Mouse (Mus musculus) forebrain, postnatal 0 days (tissue): ENCODE measurements around the gene Imp3. TPM values are rescaled to one million over a fixed set of nuclear protein-coding genes. Genes with fewer than 3 reads are reported as not detected.

Experiments
- ATAC-seq: fragments of 200-750 bp; cut with Nextera tagmentation; 2 replicates; pipeline ENCODE4 v1.8.0; 2017; ENCODE audit warnings: mild to moderate bottlenecking, moderate library complexity
- DNase-seq: peaks from one replicate; pipeline ENCODE4 v3.0.0-alpha.2; 2015
- H3K27ac ChIP-seq: fragments of 300-500 bp; sonication (generic); 2 replicates; pipeline ENCODE4 v1.5.1; 2014; ENCODE audit warnings: low read depth, mild to moderate bottlenecking, antibody characterized with exemption, low read length, moderate library complexity, mixed read lengths
- H3K27me3 ChIP-seq: fragments of 300-500 bp; sonication (generic); 2 replicates; pipeline ENCODE4 v1.6.1; 2014; ENCODE audit warnings: mild to moderate bottlenecking, low read length, mixed read lengths; ENCODE audit not compliant: insufficient read depth
- H3K36me3 ChIP-seq: fragments of 300-500 bp; sonication (generic); 2 replicates; pipeline ENCODE4 v1.6.1; 2014; ENCODE audit warnings: mild to moderate bottlenecking, moderate library complexity; ENCODE audit not compliant: insufficient read depth
- H3K4me1 ChIP-seq: fragments of 300-500 bp; sonication (generic); 2 replicates; pipeline ENCODE4 v1.6.1; 2014; ENCODE audit warnings: antibody characterized with exemption; ENCODE audit not compliant: insufficient read depth
- H3K4me2 ChIP-seq: fragments of 300-500 bp; sonication (generic); 2 replicates; pipeline ENCODE4 v1.6.1; 2014; ENCODE audit warnings: low read depth, mild to moderate bottlenecking, moderate library complexity
- H3K4me3 ChIP-seq: fragments of 300-500 bp; sonication (generic); 2 replicates; pipeline ENCODE4 v1.5.1; 2014; ENCODE audit warnings: low read depth, low read length, mixed read lengths
- H3K9ac ChIP-seq: fragments of 300-500 bp; sonication (generic); 2 replicates; pipeline ENCODE4 v1.6.1; 2014; ENCODE audit warnings: mild to moderate bottlenecking
- H3K9me3 ChIP-seq: fragments of 300-500 bp; sonication (generic); 2 replicates; pipeline ENCODE4 v1.6.1; 2016; ENCODE audit warnings: low read length
- CTCF ChIP-seq: sonication (generic); IDR thresholded peaks from 2 replicates; pipeline ENCODE4 v1.5.1; 2016; ENCODE audit warnings: antibody characterized with exemption, control low read depth, low read depth
- WGBS: fragments of 180-500 bp; shearing (Covaris S2); extraction: QIAGEN DNeasy Blood & Tissue Kit; methylation state at CpG from one replicate; pipeline ENCODE4 v1.1.7; 2014; 5-methylcytosine and 5-hydroxymethylcytosine counted together
- polyA plus RNA-seq: library from polyadenylated mRNA; unstranded; fragments of >200 nt; fragmentation: Nextera tagmentation; extraction: Ambion mirVana; gene quantifications from 2 replicates; pipeline ENCODE4 v1.2.1, GENCODE M21; 2015
- total RNA-seq: library from RNA; depleted of rRNA; stranded (reverse); fragments of >200 nt; gene quantifications from 2 replicates; pipeline ENCODE4 v1.2.3, GENCODE M21; 2014; rRNA removed

Gene Imp3
- total and polyA plus RNA-seq, 2 experiments from 2014 or later, result 87.5 to 136 TPM

GRCm38 (mm10) chr9:56970158-56970557 is 32.9 kb downstream of the Imp3 start:
- no peak overlapping the region for H3K27ac ChIP-seq
- H3K36me3 ChIP-seq, result peaks cover 15% of the 10 kb centered on the region
- TF ChIP-seq CTCF, result no peak
- H3K9me3 ChIP-seq, result no peaks in the 10 kb centered on the region
- no peaks in the 10 kb centered on the region for H3K4me1 ChIP-seq
- ATAC-seq (no peak), DNase-seq (no peak)
- no peaks in the 10 kb centered on the region for H3K27me3 ChIP-seq
- H3K4me3 ChIP-seq, result no peak overlapping the region
- H3K4me2 ChIP-seq, result no peak overlapping the region
- H3K9ac ChIP-seq, result no peak overlapping the region
- 91% methylated on average over 2 of the region's 2 CpGs for WGBS

GRCm38 (mm10) chr9:56973960-56974524 is 36.8 kb downstream of the Imp3 start:
- no peaks in the 10 kb centered on the region for H3K9me3 ChIP-seq
- H3K9ac ChIP-seq, result no peak overlapping the region
- no peaks in the 10 kb centered on the region for H3K4me1 ChIP-seq
- H3K27ac ChIP-seq, result no peak overlapping the region
- H3K4me3 ChIP-seq, result no peak overlapping the region
- no peak for ATAC-seq
- TF ChIP-seq CTCF, result no peak
- no peak overlapping the region for H3K4me2 ChIP-seq
- peaks cover 10% of the 10 kb centered on the region for H3K36me3 ChIP-seq
- H3K27me3 ChIP-seq, result no peaks in the 10 kb centered on the region
- 89% methylated on average over 7 of the region's 8 CpGs for WGBS
- DNase-seq, result no peak

- no peaks in the 10 kb centered on the region for H3K9me3 ChIP-seq
- H3K27ac ChIP-seq, result no peak overlapping the region
- no peak for ATAC-seq
- no peak overlapping the region for H3K4me3 ChIP-seq
- 88% methylated on average over 3 of the region's 3 CpGs for WGBS
- no peak overlapping the region for H3K4me2 ChIP-seq
- no peaks in the 10 kb centered on the region for H3K27me3 ChIP-seq
- no peaks in the 10 kb centered on the region for H3K4me1 ChIP-seq
- DNase-seq, result no peak
- TF ChIP-seq CTCF, result no peak
- H3K36me3 ChIP-seq, result peaks cover 5% of the 10 kb centered on the region
- no peak overlapping the region for H3K9ac ChIP-seq
Measured at GRCm38 (mm10) chr9:56975199-56975598, 37.9 kb downstream of the Imp3 start.

- Histone ChIP-seq H3K9ac (no peak overlapping the region), H3K36me3 (peaks cover 6% of the 10 kb centered on the region; the same call in 1 of the 2 replicates), H3K9me3 (no peaks in the 10 kb centered on the region), H3K27ac (no peak overlapping the region), H3K27me3 (no peaks in the 10 kb centered on the region), H3K4me1 (no peaks in the 10 kb centered on the region), H3K4me3 (no peak overlapping the region), H3K4me2 (no peak overlapping the region)
- TF ChIP-seq CTCF, result no peak
- WGBS, result 88% methylated on average over 6 of the region's 6 CpGs
- ATAC-seq (no peak), DNase-seq (no peak)
Measured at GRCm38 (mm10) chr9:56980186-56980585, 42.9 kb downstream of the Imp3 start.

GRCm38 (mm10) chr9:56981502-56981901 is 44.2 kb downstream of the Imp3 start:
- no peak overlapping the region for H3K9ac ChIP-seq
- H3K9me3 ChIP-seq, result no peaks in the 10 kb centered on the region
- H3K27ac ChIP-seq, result no peak overlapping the region
- DNase-seq (no peak), ATAC-seq (no peak)
- H3K27me3 ChIP-seq, result no peaks in the 10 kb centered on the region
- H3K4me1 ChIP-seq, result no peaks in the 10 kb centered on the region
- H3K4me2 ChIP-seq, result no peak overlapping the region
- H3K36me3 ChIP-seq, result peaks cover 6% of the 10 kb centered on the region; the same call in 1 of the 2 replicates
- TF ChIP-seq CTCF, result no peak
- WGBS, result 72% methylated on average over 1 of the region's 1 CpGs
- no peak overlapping the region for H3K4me3 ChIP-seq

Other genes with a start within 250 kb of the Imp3 start
- 90.3 and 103 TPM in 2 replicates for gene Lingo1, start 141.0 kb upstream of the Imp3 start, total RNA-seq
- 98.6 and 114 TPM in 2 replicates for gene Lingo1, start 141.0 kb upstream of the Imp3 start, polyA plus RNA-seq
- gene Odf3l1, start 72.8 kb upstream of the Imp3 start, total RNA-seq, result not detected in 2 replicates
- 0.12 and 0.13 TPM in 2 replicates for gene Odf3l1, start 72.8 kb upstream of the Imp3 start, polyA plus RNA-seq
- 19.4 and 24.7 TPM in 2 replicates for gene Cspg4, start 72.4 kb upstream of the Imp3 start, total RNA-seq
- 5.1 and 7.5 TPM in 2 replicates for gene Cspg4, start 72.4 kb upstream of the Imp3 start, polyA plus RNA-seq
- gene Snx33, start 9.1 kb upstream of the Imp3 start, total RNA-seq, result 3.7 and 5.8 TPM in 2 replicates
- 1.2 and 1.3 TPM in 2 replicates for gene Snx33, start 9.1 kb upstream of the Imp3 start, polyA plus RNA-seq
- gene Snupn, start 13.4 kb downstream of the Imp3 start, total RNA-seq, result 21.4 and 21.9 TPM in 2 replicates
- gene Snupn, start 13.4 kb downstream of the Imp3 start, polyA plus RNA-seq, result 19.4 and 23.2 TPM in 2 replicates
- 38.3 and 51.5 TPM in 2 replicates for gene Ptpn9, start 57.4 kb downstream of the Imp3 start, total RNA-seq
- 16.2 and 21.3 TPM in 2 replicates for gene Ptpn9, start 57.4 kb downstream of the Imp3 start, polyA plus RNA-seq
- gene Sin3a, start 134.6 kb downstream of the Imp3 start, total RNA-seq, result 27.7 and 37.5 TPM in 2 replicates
- 11.5 and 16.6 TPM in 2 replicates for gene Sin3a, start 134.6 kb downstream of the Imp3 start, polyA plus RNA-seq
- gene Man2c1, start 193.2 kb downstream of the Imp3 start, total RNA-seq, result 131 and 145 TPM in 2 replicates
- 50.0 and 64.3 TPM in 2 replicates for gene Man2c1, start 193.2 kb downstream of the Imp3 start, polyA plus RNA-seq
- gene Neil1, start 210.8 kb downstream of the Imp3 start, total RNA-seq, result 4.8 and 6.3 TPM in 2 replicates
- gene Neil1, start 210.8 kb downstream of the Imp3 start, polyA plus RNA-seq, result 4.4 and 5.1 TPM in 2 replicates
- 68.2 and 85.6 TPM in 2 replicates for gene Commd4, start 220.9 kb downstream of the Imp3 start, total RNA-seq
- 177 and 220 TPM in 2 replicates for gene Commd4, start 220.9 kb downstream of the Imp3 start, polyA plus RNA-seq